9 mouse cellular contexts compared by ENCODE assay signal in the genomic region with DNA sequence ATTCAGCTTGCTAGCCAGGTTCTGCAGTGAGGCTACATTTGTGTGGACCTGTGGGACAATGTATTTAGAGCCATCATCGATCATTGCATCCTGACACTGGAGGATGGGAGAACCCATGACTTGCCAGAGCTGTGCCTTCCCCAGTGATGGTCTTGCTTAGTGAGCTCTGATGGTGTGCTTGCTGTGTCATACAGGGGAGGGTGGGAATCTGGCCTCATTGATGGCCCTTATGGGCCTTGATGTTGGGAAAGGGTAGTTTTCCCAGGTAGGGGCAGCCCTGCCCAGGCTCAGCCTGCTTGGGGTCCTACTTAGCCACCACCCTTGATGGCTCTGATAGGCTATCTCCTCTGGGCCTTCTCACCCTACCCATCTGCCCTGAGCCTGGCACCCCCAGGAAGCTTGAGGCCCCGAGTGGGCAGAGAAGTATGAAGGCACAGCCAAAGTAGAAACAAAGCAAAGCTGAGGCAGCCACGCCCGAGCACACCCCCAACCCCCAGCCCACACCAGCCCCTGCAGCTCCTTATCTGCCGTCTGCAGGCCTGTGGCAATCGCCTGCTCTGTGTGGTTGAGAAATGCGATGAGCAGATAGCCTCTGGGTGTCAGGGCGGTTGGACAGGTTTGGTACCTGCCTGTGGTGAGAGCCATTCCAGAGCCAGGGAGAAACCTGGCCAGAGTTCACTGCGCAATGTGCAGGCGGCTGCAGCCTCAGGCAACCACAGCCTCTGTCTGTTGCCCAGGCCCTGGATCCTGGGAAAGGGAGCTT. TPM values are rescaled to one million over a fixed set of nuclear protein-coding genes. Genes with fewer than 3 reads are reported as not detected.
DNase-seq lines count a peak whose midpoint lies in the region; ATAC-seq and TF ChIP-seq lines count a peak whose summit lies in the region.
"Had no signal": no experiment of that assay in that cellular context is flagged by ENCODE, and none has a peak within 500 bp of the region (broad histone marks: within the 10 kb centered on the region; RNA-seq: fewer than 3 reads in every experiment).

No protein-coding gene starts in this region.

- peak overlapping the region; percentile 53 for H3K4me2 ChIP-seq in liver, embryonic 14.5 days (ENCODE audit: low read depth)
- H3K4me2 ChIP-seq: hindbrain, embryonic 15.5 days had no signal

- H3K9me3 ChIP-seq in liver, embryonic 14.5 days (ENCODE audit: control insufficient read depth, low read length), result no peaks in the 10 kb centered on the region
- H3K9me3 ChIP-seq: hindbrain, embryonic 15.5 days had no signal

- no peak overlapping the region for H3K9ac ChIP-seq in liver, embryonic 14.5 days (replicated peaks)
- H3K9ac ChIP-seq: hindbrain, embryonic 15.5 days had no signal

- peak; percentile 69 for ATAC-seq in erythroid progenitor cell, adult 5-6 weeks (replicated peaks; ENCODE audit: low FRiP score, poor library complexity, severe bottlenecking)
- ATAC-seq in liver, embryonic 14.5 days (ENCODE audit: insufficient read depth), result peak; percentile 92
- ATAC-seq in inflammation-experienced regulatory T-cells, adult 6 months, result no peak
- ATAC-seq: activated CD4-positive, CD25-positive, alpha-beta regulatory T cell, adult 4 months had no signal

- H3K4me3 ChIP-seq in liver, embryonic 14.5 days (ENCODE audit: insufficient read depth in 1 of 2, low read depth in 2 of 2, low read length in 2 of 2), result no peak overlapping the region; a peak in 1 of 4 replicates
- H3K4me3 ChIP-seq: hindbrain, embryonic 15.5 days had no signal

- TF ChIP-seq EP300 in liver, embryonic 14.5 days (IDR thresholded peaks at IDR 0.05; ENCODE audit: low read depth), result peak; percentile 94

- intact Hi-C loops in left cerebral cortex, postnatal 10 days (cut with DNase I), result no loop called here

- 13% methylated on average over 10 of the region's 10 CpGs for WGBS in liver, embryonic 14.5 days (ENCODE audit: insufficient replicate concordance)

- H3K36me3 ChIP-seq in liver, embryonic 14.5 days (replicated peaks; ENCODE audit: control insufficient read depth, insufficient read depth, low read depth), result no peaks in the 10 kb centered on the region
- H3K36me3 ChIP-seq: hindbrain, embryonic 15.5 days had no signal

- H3K27ac ChIP-seq in liver, embryonic 14.5 days, result peak overlapping the region; percentile 43; the same call in 1 of the 2 replicates
- H3K27ac ChIP-seq: hindbrain, embryonic 15.5 days had no signal

- H3K27me3 ChIP-seq in liver, embryonic 14.5 days (ENCODE audit: control insufficient read depth, insufficient read depth, low read length), result no peaks in the 10 kb centered on the region
- H3K27me3 ChIP-seq: hindbrain, embryonic 15.5 days had no signal

- H3K4me1 ChIP-seq in liver, embryonic 14.5 days (replicated peaks; ENCODE audit: control insufficient read depth in 2 of 2, insufficient read depth in 2 of 2, low read length in 1 of 2), result peaks cover 29 to 64% of the 10 kb centered on the region in 2 experiments

- no peak for TF ChIP-seq CTCF in liver, embryonic 14.5 days (IDR thresholded peaks at IDR 0.05; ENCODE audit: low read depth)

- DNase-seq in spleen, adult 12 weeks (ENCODE audit: low spot score), result peak; percentile 12
- no peak for DNase-seq in spleen, adult 18-20 months
- DNase-seq in liver, embryonic 14.5 days (ENCODE audit: low read depth in 3 of 3, low spot score in 3 of 3), result peak; percentile 70 to 75 (median 72)
- DNase-seq in yolk sac, embryonic 10.5 days (ENCODE audit: low spot score), result peak; percentile 87
- no peak for DNase-seq in left cerebral cortex, postnatal 10 days (ENCODE audit: extremely low spot score in 1 of 2, low spot score in 2 of 2)

RNA-seq across cellular contexts. Expression of a gene that starts 26.8 kb away (rescaled TPM):
- total RNA-seq in erythroid progenitor cell, adult 5-6 weeks (2015; ENCODE audit: low replicate concordance), result 1.7 and 2.2 TPM in 2 replicates
- 1.7 and 3.6 TPM in 2 replicates for total RNA-seq in erythroid progenitor cell, adult 5-6 weeks (2017; ENCODE audit: low replicate concordance)
- polyA plus RNA-seq in liver, embryonic 14.5 days (2012; rRNA removed), result 7.1 and 7.5 TPM in 2 replicates
- 2.4 and 2.9 TPM in 2 replicates for polyA plus RNA-seq in liver, embryonic 14.5 days (2014; fragmentation: Nextera tagmentation; extraction: Ambion mirVana)
- 1 to 10 TPM; 5.3 to 7.3 (median 5.7) TPM for polyA plus RNA-seq in inflammation-experienced regulatory T-cells, adult 6 months (2017; shearing (Covaris generic))
- 10 to 100 TPM; 10.8 to 12.2 TPM for total RNA-seq in left cerebral cortex, postnatal 10 days (2021)

Comparison
In these comparisons a context has a peak if more than half of its experiments do, and no peak if none do; other contexts are left out.
1. DNase-seq: peak in spleen, adult 12 weeks (single experiment), liver, embryonic 14.5 days (3 of 3) and yolk sac, embryonic 10.5 days (single experiment); none in spleen, adult 18-20 months (0 of 2) and left cerebral cortex, postnatal 10 days (0 of 2).